Mouse (Mus musculus) embryonic fibroblast, embryonic 13.5 days (primary cell): ENCODE data around the gene Aanat.

ENCODE experiments used
- CTCF ChIP-seq: IDR thresholded peaks from 2 replicates; pipeline ENCODE4 v1.5.1; 2011; ENCODE audit warnings: mild to moderate bottlenecking, control low read depth, low read length, moderate library complexity, borderline replicate concordance; ENCODE audit not compliant: insufficient read depth
- POLR2A ChIP-seq: IDR thresholded peaks from 2 replicates; pipeline ENCODE4 v1.6.1; 2011; ENCODE audit warnings: low read depth, mild to moderate bottlenecking, control low read depth, low read length, moderate library complexity

DNA sequence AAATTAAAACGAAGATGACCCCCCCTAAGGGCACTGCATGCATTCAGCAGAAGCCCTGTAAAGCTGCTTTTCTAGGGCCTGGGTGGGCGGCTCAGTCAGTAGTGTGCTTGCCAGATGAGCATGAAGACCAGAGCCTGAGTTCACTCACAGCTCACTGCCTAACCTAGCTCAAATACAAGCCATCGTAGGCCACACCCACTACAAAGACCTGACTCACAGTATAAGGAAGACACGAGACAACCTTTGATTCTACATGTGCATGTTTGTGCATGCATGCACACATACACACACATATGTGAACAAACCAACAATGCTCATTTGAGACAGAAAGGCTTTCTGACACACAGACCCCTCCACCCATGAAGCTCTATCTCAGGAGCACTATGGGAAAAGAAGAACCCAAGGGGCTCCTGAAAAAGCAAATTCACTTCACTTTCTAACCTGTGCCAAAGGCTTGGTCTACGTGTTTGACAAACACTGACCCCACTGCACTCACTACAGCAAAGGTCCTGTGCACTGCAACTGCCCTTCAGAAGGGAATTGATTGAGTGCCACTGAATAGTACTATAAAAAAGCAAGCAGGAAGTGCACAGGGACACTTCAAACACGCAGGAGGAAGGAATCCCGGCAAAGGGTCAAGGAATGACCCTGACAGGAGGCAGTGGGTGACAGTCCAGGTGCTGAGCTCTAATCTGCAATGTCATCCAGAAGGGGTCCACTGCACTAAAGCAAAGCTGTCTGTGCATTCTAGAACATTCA lies 20.8 kb upstream of the Aanat start:
- TF ChIP-seq POLR2A: no peak
- TF ChIP-seq CTCF: no peak
